Mouse (Mus musculus): ENCODE measurements at regions not wholly inside any gene's neighbourhood (a gene's known extent, or its start where the extent isn't known, plus 50 kb on each side); places are given as distances from the start of the nearest gene placed in this dataset.
"Not testable (repeated sequence)": the region's sequence is repeated elsewhere in the genome, so short reads cannot be mapped to it uniquely, and the experiment has no call there.

GRCm38 (mm10) chr14:19327321-19327720 is 91.4 kb downstream of the Gm21738 start:
- DNase-seq (ENCODE audit: low read depth, low spot score): no peak

GRCm38 (mm10) chr14:19311614-19312013 is 107.1 kb downstream of the Gm21738 start:
- DNase-seq (ENCODE audit: low read depth, low spot score): no peak

DNA sequence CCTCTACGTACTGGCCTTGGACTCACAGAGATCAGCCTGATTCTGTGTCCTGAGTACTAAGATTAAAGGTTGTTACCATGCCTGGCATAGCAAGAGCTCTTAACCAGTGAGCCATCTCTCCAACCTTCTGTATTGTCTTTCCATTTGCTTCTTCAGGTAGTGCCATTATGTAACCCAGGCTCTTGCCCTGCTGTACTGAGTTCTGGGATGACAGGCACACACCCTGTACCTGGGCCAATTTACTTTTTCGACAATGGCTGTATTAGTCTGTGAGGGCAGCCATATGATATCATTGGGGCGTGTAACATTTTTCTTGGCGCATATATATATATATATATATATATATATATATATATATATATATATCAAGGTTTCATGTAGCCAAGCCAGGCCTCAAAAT is 115.9 kb downstream of the Gm21738 start:
- not testable (repeated sequence) for DNase-seq (ENCODE audit: low read depth, low spot score)

GRCm38 (mm10) chr14:19279096-19279495 is 139.6 kb downstream of the Gm21738 start:
- DNase-seq (ENCODE audit: low read depth, low spot score): no peak

- peak; percentile 100 for DNase-seq (ENCODE audit: low read depth, low spot score)
Measured at GRCm38 (mm10) chr14:19277777-19278385, 140.8 kb downstream of the Gm21738 start.
